Mouse (Mus musculus): ENCODE data around the gene Slc16a11. TPM values are rescaled to one million over a fixed set of nuclear protein-coding genes. Genes with fewer than 3 reads are reported as not detected.
"Not testable (repeated sequence)": the region's sequence is repeated elsewhere in the genome, so short reads cannot be mapped to it uniquely, and the experiment has no call there.

Slc16a11 gene
- 0.36 and 0.39 TPM in 2 replicates for polyA plus RNA-seq (2014; fragmentation: Nextera tagmentation; extraction: Ambion mirVana)

DNA sequence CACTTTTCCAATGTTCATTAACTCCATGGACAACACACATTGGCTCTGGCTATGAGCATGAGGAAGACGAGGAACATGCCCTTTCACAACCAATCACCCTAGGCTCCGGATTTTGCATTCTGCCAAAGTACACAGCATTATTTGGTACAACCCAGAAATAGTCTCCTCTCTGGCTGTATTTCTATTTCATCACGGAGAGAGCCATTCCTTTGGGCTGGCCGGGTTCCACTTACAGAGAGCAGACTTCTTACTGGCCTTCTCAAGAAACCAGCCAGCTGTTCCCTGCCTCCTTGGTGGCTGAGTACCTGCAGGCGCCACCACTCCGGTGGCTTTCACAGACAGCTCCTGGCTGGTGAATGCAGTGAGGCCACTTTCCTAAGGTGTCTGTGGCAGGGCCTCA lies at the start of gene Slc16a11:
Slc16a11 (plus strand) TSS at position 330 of the 400 bp plus-strand sequence.
- peaks cover 48% of the 10 kb centered on the region for H3K27me3 ChIP-seq (ENCODE audit: control insufficient read depth, insufficient read depth, low read length)
- H3K4me2 ChIP-seq = no peak within 1 kb of the TSS; the same call in 1 of the 2 replicates
- no peak within 1 kb of the TSS for H3K9ac ChIP-seq (ENCODE audit: low read depth, low read length)
- WGBS (ENCODE audit: insufficient replicate concordance) = 56% methylated on average over 6 of the region's 6 CpGs
- H3K9me3 ChIP-seq (replicated peaks; ENCODE audit: control insufficient read depth, low read length) = no peaks in the 10 kb centered on the region
- H3K27ac ChIP-seq (ENCODE audit: low read depth, low read length) = no peak within 1 kb of the TSS
- H3K4me1 ChIP-seq (ENCODE audit: control insufficient read depth, insufficient read depth, low read length) = peaks cover 16% of the 10 kb centered on the region
- no peak for ATAC-seq (replicated peaks; ENCODE audit: insufficient number of reproducible peaks, low FRiP score, low TSS enrichment)
- peak within 1 kb of the TSS; percentile 45; the same call in 1 of the 2 replicates for H3K4me3 ChIP-seq (ENCODE audit: low read depth, low read length)
- no peaks in the 10 kb centered on the region for H3K36me3 ChIP-seq (ENCODE audit: control insufficient read depth, insufficient read depth, low read length)

GRCm38 (mm10) chr11:70165972-70166921 lies 46.3 kb upstream of the Slc16a11 start:
- ATAC-seq (replicated peaks; ENCODE audit: insufficient number of reproducible peaks, low FRiP score, low TSS enrichment) = no peak
- 64% methylated on average over 16 of the region's 16 CpGs for WGBS (ENCODE audit: insufficient replicate concordance)
- Histone ChIP-seq H3K27me3 (ENCODE audit: control insufficient read depth, insufficient read depth, low read length) (no peaks in the 10 kb centered on the region), H3K27ac (ENCODE audit: low read depth, low read length) (no peak overlapping the region), H3K36me3 (ENCODE audit: control insufficient read depth, insufficient read depth, low read length) (no peaks in the 10 kb centered on the region), H3K4me3 (ENCODE audit: low read depth, low read length) (no peak overlapping the region), H3K4me1 (ENCODE audit: control insufficient read depth, insufficient read depth, low read length) (no peaks in the 10 kb centered on the region), H3K9ac (ENCODE audit: low read depth, low read length) (no peak overlapping the region), H3K4me2 (no peak overlapping the region), H3K9me3 (replicated peaks; ENCODE audit: control insufficient read depth, low read length) (no peaks in the 10 kb centered on the region)

GRCm38 (mm10) chr11:70168136-70168535 lies 44.4 kb upstream of the Slc16a11 start:
- WGBS (ENCODE audit: insufficient replicate concordance) = 49% methylated on average over 7 of the region's 7 CpGs
- Histone ChIP-seq H3K27ac (ENCODE audit: low read depth, low read length) (no peak overlapping the region), H3K4me2 (no peak overlapping the region), H3K36me3 (ENCODE audit: control insufficient read depth, insufficient read depth, low read length) (no peaks in the 10 kb centered on the region), H3K9me3 (replicated peaks; ENCODE audit: control insufficient read depth, low read length) (no peaks in the 10 kb centered on the region), H3K4me3 (ENCODE audit: low read depth, low read length) (no peak overlapping the region), H3K4me1 (ENCODE audit: control insufficient read depth, insufficient read depth, low read length) (no peaks in the 10 kb centered on the region), H3K9ac (ENCODE audit: low read depth, low read length) (no peak overlapping the region), H3K27me3 (ENCODE audit: control insufficient read depth, insufficient read depth, low read length) (no peaks in the 10 kb centered on the region)
- ATAC-seq (replicated peaks; ENCODE audit: insufficient number of reproducible peaks, low FRiP score, low TSS enrichment) = no peak

DNA sequence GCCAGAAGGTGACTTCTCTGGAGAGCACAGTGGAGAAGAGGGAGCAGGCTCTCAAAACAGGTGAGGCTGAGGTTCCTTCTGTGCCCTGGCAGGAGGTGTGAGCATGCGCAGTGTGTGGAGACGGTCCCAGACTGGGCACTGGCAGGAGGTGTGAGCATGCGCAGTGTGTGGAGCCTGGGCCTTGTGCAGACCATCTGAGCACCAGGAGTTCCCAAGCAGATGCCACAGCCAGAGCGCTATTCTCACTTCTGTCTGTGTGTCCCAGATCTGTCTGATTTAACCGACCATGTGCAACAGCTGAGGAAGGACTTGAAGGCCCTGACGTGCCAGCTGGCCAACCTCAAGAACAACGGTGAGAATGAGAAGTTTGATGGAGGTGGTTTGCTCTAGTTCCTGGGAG lies 43.1 kb upstream of the Slc16a11 start:
- not testable (repeated sequence) for H3K4me2 ChIP-seq; ATAC-seq (replicated peaks; ENCODE audit: insufficient number of reproducible peaks, low FRiP score, low TSS enrichment); H3K27me3 ChIP-seq (ENCODE audit: control insufficient read depth, insufficient read depth, low read length); H3K9ac ChIP-seq (ENCODE audit: low read depth, low read length); H3K4me3 ChIP-seq (ENCODE audit: low read depth, low read length); H3K9me3 ChIP-seq (replicated peaks; ENCODE audit: control insufficient read depth, low read length); H3K4me1 ChIP-seq (ENCODE audit: control insufficient read depth, insufficient read depth, low read length); H3K27ac ChIP-seq (ENCODE audit: low read depth, low read length); H3K36me3 ChIP-seq (ENCODE audit: control insufficient read depth, insufficient read depth, low read length)
- 87% methylated on average over 7 of the region's 7 CpGs for WGBS (ENCODE audit: insufficient replicate concordance)

DNA sequence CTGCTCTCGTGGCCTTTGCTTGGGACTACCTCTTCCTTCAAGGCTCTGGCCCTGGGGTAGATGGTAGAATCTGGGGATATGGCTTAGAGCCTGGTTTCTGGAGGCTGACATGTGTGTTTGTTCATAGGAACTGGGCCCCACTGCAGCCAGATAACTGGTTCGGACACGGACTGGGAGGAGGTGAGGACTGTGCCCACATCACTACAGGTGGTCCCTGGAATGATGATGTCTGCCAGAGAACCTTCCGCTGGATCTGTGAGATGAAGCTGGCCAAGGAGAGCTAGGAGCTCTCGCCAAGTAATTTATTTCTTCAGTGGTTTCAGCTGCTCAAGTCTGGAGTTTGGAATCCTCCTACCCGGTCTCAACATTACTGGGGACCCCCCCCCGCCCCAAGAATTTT lies 42.3 kb upstream of the Slc16a11 start:
- no peak overlapping the region for H3K9ac ChIP-seq (ENCODE audit: low read depth, low read length)
- no peak overlapping the region for H3K27ac ChIP-seq (ENCODE audit: low read depth, low read length)
- whole genome bisulfite sequencing (ENCODE audit: insufficient replicate concordance) = 74% methylated on average over 7 of the region's 7 CpGs
- H3K27me3 ChIP-seq (ENCODE audit: control insufficient read depth, insufficient read depth, low read length) = no peaks in the 10 kb centered on the region; the same call in 1 of the 2 replicates
- no peak overlapping the region for H3K4me3 ChIP-seq (ENCODE audit: low read depth, low read length)
- H3K4me2 ChIP-seq = no peak overlapping the region
- no peaks in the 10 kb centered on the region for H3K9me3 ChIP-seq (replicated peaks; ENCODE audit: control insufficient read depth, low read length)
- no peaks in the 10 kb centered on the region for H3K4me1 ChIP-seq (ENCODE audit: control insufficient read depth, insufficient read depth, low read length)
- no peaks in the 10 kb centered on the region for H3K36me3 ChIP-seq (ENCODE audit: control insufficient read depth, insufficient read depth, low read length)
- no peak for ATAC-seq (replicated peaks; ENCODE audit: insufficient number of reproducible peaks, low FRiP score, low TSS enrichment)

DNA sequence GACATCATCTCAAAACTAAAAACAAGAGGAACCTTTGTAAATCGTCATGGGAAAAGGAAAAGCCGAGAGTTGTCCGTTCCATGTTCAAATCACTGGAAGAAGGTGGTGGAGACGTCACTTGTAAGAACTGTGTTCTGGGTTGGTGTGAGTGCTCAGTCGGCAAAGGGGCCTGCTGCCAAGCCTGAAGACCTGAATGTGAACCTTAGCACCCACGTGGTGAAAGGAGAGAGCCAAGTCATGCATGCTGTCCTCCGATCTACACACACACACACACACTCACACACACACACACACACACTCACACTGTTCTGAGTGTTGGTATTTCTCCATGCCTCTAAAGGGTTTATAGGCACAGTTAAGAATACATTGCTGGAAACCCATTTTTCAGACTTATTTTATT lies 41.4 kb upstream of the Slc16a11 start:
- WGBS (ENCODE audit: insufficient replicate concordance) = 70% methylated on average over 7 of the region's 7 CpGs
- H3K36me3 ChIP-seq (ENCODE audit: control insufficient read depth, insufficient read depth, low read length) = no peaks in the 10 kb centered on the region
- no peaks in the 10 kb centered on the region; the same call in 1 of the 2 replicates for H3K9me3 ChIP-seq (replicated peaks; ENCODE audit: control insufficient read depth, low read length)
- no peak overlapping the region for H3K4me3 ChIP-seq (ENCODE audit: low read depth, low read length)
- H3K9ac ChIP-seq (ENCODE audit: low read depth, low read length) = no peak overlapping the region
- H3K4me2 ChIP-seq = no peak overlapping the region
- H3K27ac ChIP-seq (ENCODE audit: low read depth, low read length) = no peak overlapping the region
- H3K27me3 ChIP-seq (ENCODE audit: control insufficient read depth, insufficient read depth, low read length) = no peaks in the 10 kb centered on the region; the same call in 1 of the 2 replicates
- H3K4me1 ChIP-seq (ENCODE audit: control insufficient read depth, insufficient read depth, low read length) = no peaks in the 10 kb centered on the region
- no peak for ATAC-seq (replicated peaks; ENCODE audit: insufficient number of reproducible peaks, low FRiP score, low TSS enrichment)

- Histone ChIP-seq H3K9ac (ENCODE audit: low read depth, low read length) (no peak overlapping the region), H3K27ac (ENCODE audit: low read depth, low read length) (no peak overlapping the region), H3K4me3 (ENCODE audit: low read depth, low read length) (no peak overlapping the region), H3K4me2 (no peak overlapping the region), H3K36me3 (ENCODE audit: control insufficient read depth, insufficient read depth, low read length) (no peaks in the 10 kb centered on the region), H3K4me1 (ENCODE audit: control insufficient read depth, insufficient read depth, low read length) (no peaks in the 10 kb centered on the region), H3K27me3 (ENCODE audit: control insufficient read depth, insufficient read depth, low read length) (no peaks in the 10 kb centered on the region; the same call in 1 of the 2 replicates), H3K9me3 (replicated peaks; ENCODE audit: control insufficient read depth, low read length) (no peaks in the 10 kb centered on the region; the same call in 1 of the 2 replicates)
- ATAC-seq (replicated peaks; ENCODE audit: insufficient number of reproducible peaks, low FRiP score, low TSS enrichment) = no peak
- WGBS (ENCODE audit: insufficient replicate concordance) = 48% methylated on average over 3 of the region's 3 CpGs
Observed at GRCm38 (mm10) chr11:70171847-70172246, 40.7 kb upstream of the Slc16a11 start.

GRCm38 (mm10) chr11:70172298-70172697 lies 40.3 kb upstream of the Slc16a11 start:
- Histone ChIP-seq H3K36me3 (ENCODE audit: control insufficient read depth, insufficient read depth, low read length) (no peaks in the 10 kb centered on the region), H3K4me1 (ENCODE audit: control insufficient read depth, insufficient read depth, low read length) (no peaks in the 10 kb centered on the region), H3K27me3 (ENCODE audit: control insufficient read depth, insufficient read depth, low read length) (no peaks in the 10 kb centered on the region; the same call in 1 of the 2 replicates), H3K9me3 (replicated peaks; ENCODE audit: control insufficient read depth, low read length) (no peaks in the 10 kb centered on the region; the same call in 1 of the 2 replicates), H3K4me3 (ENCODE audit: low read depth, low read length) (no peak overlapping the region), H3K9ac (ENCODE audit: low read depth, low read length) (no peak overlapping the region), H3K27ac (ENCODE audit: low read depth, low read length) (no peak overlapping the region), H3K4me2 (no peak overlapping the region)
- WGBS (ENCODE audit: insufficient replicate concordance) = 51% methylated on average over 5 of the region's 5 CpGs
- ATAC-seq (replicated peaks; ENCODE audit: insufficient number of reproducible peaks, low FRiP score, low TSS enrichment) = no peak

All from heart, embryonic 11.5 days (tissue).